ENCODE assay signal across 14 mouse cellular contexts in the genomic region with DNA sequence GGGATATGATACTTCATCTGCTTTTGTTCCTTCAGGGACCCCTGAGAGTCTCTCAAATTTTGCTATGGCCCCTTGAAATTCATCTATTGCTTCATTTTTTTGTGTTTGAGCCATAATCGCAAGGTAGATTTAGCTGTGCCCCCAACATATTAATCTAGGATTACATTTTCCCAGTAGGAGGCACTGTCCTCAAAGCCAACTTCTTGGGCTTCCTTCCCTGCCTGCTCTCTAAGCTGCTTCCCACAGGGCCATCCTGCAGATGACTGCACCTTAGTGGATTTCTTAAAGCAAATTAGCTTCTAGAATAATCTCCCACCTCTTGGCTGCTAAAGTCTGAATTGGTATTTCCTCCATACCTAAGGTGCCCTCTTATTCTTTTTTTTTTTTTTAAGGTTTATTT. TPM values are rescaled to one million over a fixed set of nuclear protein-coding genes. Genes with fewer than 3 reads are reported as not detected.
DNase-seq lines count a peak whose midpoint lies in the region; ATAC-seq and TF ChIP-seq lines count a peak whose summit lies in the region.
"Had no signal": no experiment of that assay in that cellular context is flagged by ENCODE, and none has a peak within 500 bp of the region (broad histone marks: within the 10 kb centered on the region; RNA-seq: fewer than 3 reads in every experiment).

No protein-coding gene starts in this region.

- intact Hi-C loops in gastrocnemius, adult 2 months (cut with DNase I) = no loop called here
- intact Hi-C loops in gastrocnemius, postnatal 14 days (cut with DNase I; ENCODE audit: low total_unique reads) = no loop called here

- H3K9me3 ChIP-seq in lung, embryonic 14.5 days (ENCODE audit: low read depth, low read length) = no peaks in the 10 kb centered on the region
- H3K9me3 ChIP-seq in G1E (replicated peaks) = no peaks in the 10 kb centered on the region
- H3K9me3 ChIP-seq: kidney, embryonic 15.5 days; lung, embryonic 15.5 days had no signal

- no peak for ATAC-seq in lung, embryonic 14.5 days (ENCODE audit: insufficient read depth)
- ATAC-seq in G1E (ENCODE audit: extremely low read depth, insufficient number of reproducible peaks, low FRiP score, poor library complexity, severe bottlenecking) = no peak

- no peak for DNase-seq in gastrocnemius, adult 2 months
- DNase-seq in gastrocnemius, postnatal 14 days = no peak
- peak; percentile 37 for DNase-seq in lung, embryonic 14.5 days
- DNase-seq in lung, adult 18-20 months = no peak
- DNase-seq in G1E (ENCODE audit: low spot score) = no peak
- peak; percentile 4 for DNase-seq in embryo, embryonic 11 days
- no peak for DNase-seq in spleen, postnatal 14 days (ENCODE audit: low spot score in 2 of 2)
- DNase-seq in cerebellum, adult 9-11 months = no peak
- DNase-seq: adrenal gland, postnatal 14 days; cerebellum, postnatal 14 days; gastrocnemius, postnatal 25 days had no signal

- H3K9ac ChIP-seq in lung, embryonic 14.5 days = no peak overlapping the region
- H3K9ac ChIP-seq: kidney, embryonic 15.5 days; lung, embryonic 15.5 days had no signal

- 76% methylated on average over 1 of the region's 1 CpGs for WGBS in lung, embryonic 14.5 days

- H3K27ac ChIP-seq in gastrocnemius, adult 2 months = no peak overlapping the region
- no peak overlapping the region for H3K27ac ChIP-seq in lung, embryonic 14.5 days (ENCODE audit: low read depth)
- H3K27ac ChIP-seq: kidney, embryonic 15.5 days; lung, embryonic 15.5 days had no signal

- no peak overlapping the region for H3K4me2 ChIP-seq in lung, embryonic 14.5 days
- H3K4me2 ChIP-seq: kidney, embryonic 15.5 days; lung, embryonic 15.5 days had no signal

- H3K27me3 ChIP-seq in lung, embryonic 14.5 days (ENCODE audit: insufficient read depth, low read length) = no peaks in the 10 kb centered on the region
- 0 out of 2 replicates have a peak, but pooled peaks cover 2% of the 10 kb centered on the region for H3K27me3 ChIP-seq in G1E (ENCODE audit: insufficient read depth, low read length)
- H3K27me3 ChIP-seq: kidney, embryonic 15.5 days; lung, embryonic 15.5 days had no signal

- H3K4me3 ChIP-seq in gastrocnemius, adult 2 months = no peak overlapping the region
- H3K4me3 ChIP-seq in lung, embryonic 14.5 days (ENCODE audit: low read depth, low read length) = no peak overlapping the region
- no peak overlapping the region for H3K4me3 ChIP-seq in G1E (ENCODE audit: low read depth, low read length)
- H3K4me3 ChIP-seq: kidney, embryonic 15.5 days; lung, embryonic 15.5 days had no signal

- no peaks in the 10 kb centered on the region for H3K4me1 ChIP-seq in lung, embryonic 14.5 days (ENCODE audit: insufficient read depth)
- peaks cover 22% of the 10 kb centered on the region for H3K4me1 ChIP-seq in G1E (ENCODE audit: insufficient read depth, low read depth, low read length)

- H3K36me3 ChIP-seq in lung, embryonic 14.5 days (ENCODE audit: insufficient read depth) = no peaks in the 10 kb centered on the region
- H3K36me3 ChIP-seq in G1E (replicated peaks) = no peaks in the 10 kb centered on the region
- H3K36me3 ChIP-seq: kidney, embryonic 15.5 days; lung, embryonic 15.5 days had no signal

- TF ChIP-seq CTCF in gastrocnemius, adult 2 months (IDR thresholded peaks at IDR 0.05) = peak; percentile 40
- TF ChIP-seq CTCF in lung, embryonic 14.5 days (IDR thresholded peaks at IDR 0.05; ENCODE audit: low read depth) = peak; percentile 25
- 0 out of 2 replicates have a peak, but pooled peaks have one; percentile 12 for TF ChIP-seq CTCF in G1E (IDR thresholded peaks at IDR 0.05; ENCODE audit: low read depth, low read length)

RNA-seq across cellular contexts. Expression of a gene that starts 3.5 kb away (rescaled TPM):
- total RNA-seq in gastrocnemius, adult 2 months (2021) = 10 to 100 TPM; 56.1 to 59.5 TPM
- 10 to 100 TPM; 67.5 to 78.6 TPM for total RNA-seq in gastrocnemius, postnatal 14 days (2021)
- polyA plus RNA-seq in lung, embryonic 14.5 days (2014; fragmentation: Nextera tagmentation; extraction: Ambion mirVana) = 328 and 346 TPM in 2 replicates
- total RNA-seq in G1E (2014; fragmentation: Nextera tagmentation) (427 and 594 TPM in 2 replicates), G1E (2017) (492 and 574 TPM in 2 replicates)
- polyA plus RNA-seq in G1E (2012) = 29.4 and 41.7 TPM in 2 replicates

RNA-seq across cellular contexts. Expression of a gene that starts 27.5 kb away (rescaled TPM):
- 10 to 100 TPM; 11.1 to 16.0 TPM for total RNA-seq in gastrocnemius, adult 2 months (2021)
- 10 to 100 TPM; 18.0 to 19.2 TPM for total RNA-seq in gastrocnemius, postnatal 14 days (2021)
- polyA plus RNA-seq in lung, embryonic 14.5 days (2014; fragmentation: Nextera tagmentation; extraction: Ambion mirVana) = 41.5 and 45.1 TPM in 2 replicates
- total RNA-seq in G1E (2014; fragmentation: Nextera tagmentation) (28.1 and 37.2 TPM in 2 replicates), G1E (2017) (30.8 and 36.9 TPM in 2 replicates)
- 76.4 and 98.6 TPM in 2 replicates for polyA plus RNA-seq in G1E (2012)

RNA-seq across cellular contexts. Expression of a gene that starts 36.1 kb away (rescaled TPM):
- total RNA-seq in gastrocnemius, adult 2 months (2021) = 10 to 100 TPM; 13.4 to 15.6 TPM
- total RNA-seq in gastrocnemius, postnatal 14 days (2021) = 10 to 100 TPM; 16.4 to 18.4 TPM
- polyA plus RNA-seq in lung, embryonic 14.5 days (2014; fragmentation: Nextera tagmentation; extraction: Ambion mirVana) = 36.1 and 39.6 TPM in 2 replicates
- 54.3 and 59.1 TPM in 2 replicates for total RNA-seq in G1E (2014; fragmentation: Nextera tagmentation)
- total RNA-seq in G1E (2017) = 68.9 and 88.2 TPM in 2 replicates
- polyA plus RNA-seq in G1E (2012) = 4.9 and 6.8 TPM in 2 replicates
- total RNA-seq: monocyte, adult 5-6 weeks had no signal

RNA-seq across cellular contexts. Expression of a gene that starts 39.2 kb away (rescaled TPM):
- total RNA-seq in gastrocnemius, adult 2 months (2021) = 100 to 1,000 TPM; 193 to 217 TPM
- total RNA-seq in gastrocnemius, postnatal 14 days (2021) = 100 to 1,000 TPM; 108 to 118 TPM
- 19.5 and 20.1 TPM in 2 replicates for polyA plus RNA-seq in lung, embryonic 14.5 days (2014; fragmentation: Nextera tagmentation; extraction: Ambion mirVana)
- total RNA-seq in G1E (2014; fragmentation: Nextera tagmentation) = 78.9 and 104 TPM in 2 replicates
- 33.7 and 40.5 TPM in 2 replicates for total RNA-seq in G1E (2017)
- 12.7 and 17.0 TPM in 2 replicates for polyA plus RNA-seq in G1E (2012)

Comparison
In these comparisons a context has a peak if more than half of its experiments do, and no peak if none do; other contexts are left out.
1. DNase-seq: peak in lung, embryonic 14.5 days (single experiment) and embryo, embryonic 11 days (single experiment); none in gastrocnemius, adult 2 months (single experiment), gastrocnemius, postnatal 14 days (single experiment), lung, adult 18-20 months (0 of 2), G1E (single experiment), spleen, postnatal 14 days (0 of 2) and cerebellum, adult 9-11 months (single experiment).
2. RNA of a gene that starts 3.5 kb away (total RNA-seq): 427 to 594 TPM in G1E; 67.5 to 78.6 TPM in gastrocnemius, postnatal 14 days and 56.1 to 59.5 TPM in gastrocnemius, adult 2 months; every median in the first group is over 4 times any median in the second.
3. Peak in every context shown above with its lines, with median percentiles within 50 percentile points of each other: CTCF ChIP-seq.